Mouse (Mus musculus): Measurements from ENCODE around the gene Zfp809.

GRCm38 (mm10) chr9:22230061-22230460 is 4.5 kb downstream of the Zfp809 start:
- no peak for TF ChIP-seq CTCF (IDR thresholded peaks at IDR 0.05; ENCODE audit: low read depth)
- TF ChIP-seq EP300 (IDR thresholded peaks at IDR 0.05; ENCODE audit: low read depth), result no peak
